Mouse (Mus musculus) midbrain, embryonic 11.5 days (tissue): ENCODE data around the gene Snrk. TPM values are rescaled to one million over a fixed set of nuclear protein-coding genes. Genes with fewer than 3 reads are reported as not detected.

Source experiments
- ATAC-seq: fragments of 200-750 bp; cut with Nextera tagmentation; 2 replicates; pipeline ENCODE4 v1.8.0; 2017; ENCODE audit warnings: moderate TSS enrichment, moderate library complexity; ENCODE audit not compliant: low FRiP score
- DNase-seq: peaks from one replicate; pipeline ENCODE4 v3.0.0; 2015; ENCODE audit warnings: low spot score; ENCODE audit errors: missing footprints
- H3K27ac ChIP-seq: fragments of 300-500 bp; sonication (generic); 2 replicates; pipeline ENCODE4 v1.5.1; 2014; ENCODE audit warnings: low read depth, low read length
- H3K27me3 ChIP-seq: fragments of 300-500 bp; sonication (generic); 2 replicates; pipeline ENCODE4 v1.6.1; 2014; ENCODE audit warnings: mild to moderate bottlenecking, low read length, moderate library complexity, mixed read lengths; ENCODE audit not compliant: control insufficient read depth, insufficient read depth
- H3K36me3 ChIP-seq: fragments of 300-500 bp; sonication (generic); 2 replicates; pipeline ENCODE4 v1.6.1; 2014; ENCODE audit warnings: mild to moderate bottlenecking, low read length, moderate library complexity, mixed read lengths; ENCODE audit not compliant: control insufficient read depth, insufficient read depth
- H3K4me1 ChIP-seq: fragments of 300-500 bp; sonication (generic); 2 replicates; pipeline ENCODE4 v1.6.1; 2014; ENCODE audit warnings: low read length; ENCODE audit not compliant: control insufficient read depth, insufficient read depth
- H3K4me2 ChIP-seq: fragments of 300-500 bp; sonication (generic); 2 replicates; pipeline ENCODE4 v1.6.1; 2014; ENCODE audit warnings: mild to moderate bottlenecking, moderate library complexity
- H3K4me3 ChIP-seq: fragments of 300-500 bp; sonication (generic); 2 replicates; pipeline ENCODE4 v1.5.1; 2014; ENCODE audit warnings: low read depth, low read length
- H3K9ac ChIP-seq: fragments of 300-500 bp; sonication (generic); 2 replicates; pipeline ENCODE4 v1.6.1; 2014; ENCODE audit warnings: low read length
- H3K9me3 ChIP-seq: fragments of 300-500 bp; sonication (generic); 2 replicates; pipeline ENCODE4 v1.6.1; 2016; ENCODE audit warnings: low read length; ENCODE audit not compliant: control insufficient read depth
- WGBS: fragments of 180-500 bp; shearing (Covaris S2); extraction: QIAGEN DNeasy Blood & Tissue Kit; methylation state at CpG from one replicate; pipeline ENCODE4 v1.1.7; 2014; 5-methylcytosine and 5-hydroxymethylcytosine counted together
- polyA plus RNA-seq: library from polyadenylated mRNA; unstranded; fragments of >200 nt; fragmentation: Nextera tagmentation; extraction: Ambion mirVana; gene quantifications from 2 replicates; pipeline ENCODE4 v1.2.1, GENCODE M21; 2014

Snrk gene
- polyA plus RNA-seq, 1 experiment from 2014 or later, result 24.9 TPM

DNA sequence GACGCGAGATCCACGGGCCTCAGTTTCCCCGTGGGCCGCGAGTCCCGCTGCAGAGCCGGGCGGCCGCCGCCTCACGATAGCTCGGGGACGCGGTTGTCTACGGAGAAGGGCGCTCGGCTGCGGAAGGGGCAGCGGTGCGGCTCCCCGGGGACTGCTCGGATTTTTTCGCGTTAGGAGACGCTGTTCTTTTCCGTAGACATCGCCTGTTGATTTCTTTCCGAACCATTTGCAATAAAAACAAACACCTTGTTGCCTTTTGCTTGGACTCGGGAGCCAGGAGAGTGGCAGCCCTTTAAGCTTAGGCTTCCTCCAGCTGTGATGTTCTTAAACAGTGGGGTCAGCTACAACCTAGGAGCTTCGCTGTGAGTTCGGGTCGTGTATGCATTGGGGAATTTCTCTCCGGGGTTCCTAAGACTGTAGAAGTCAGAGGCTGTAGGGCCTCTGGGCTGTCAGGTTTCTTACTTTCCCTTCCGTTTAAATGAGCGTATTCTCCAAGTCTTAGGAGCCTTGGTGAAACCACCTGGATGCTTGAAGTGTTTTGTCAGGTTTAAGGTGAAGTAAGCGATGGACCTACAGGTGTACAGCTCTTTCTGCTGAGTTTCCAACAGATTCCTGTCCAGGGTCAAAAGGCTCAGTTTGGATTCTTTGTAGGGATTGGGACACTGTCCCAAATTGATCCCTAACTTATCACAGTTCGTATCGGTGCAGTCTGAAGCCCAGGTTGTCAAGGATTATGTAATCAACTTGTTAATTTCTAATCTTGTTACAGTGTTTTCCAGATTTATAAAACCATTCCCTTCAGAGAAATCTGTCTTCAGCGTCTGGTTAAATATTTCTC, 845 bp downstream of the Snrk start:
- peak overlapping the region; percentile 87 for H3K4me3 ChIP-seq
- WGBS, result 5% methylated on average over 39 of the region's 40 CpGs
- peaks cover 4% of the 10 kb centered on the region; the same call in 1 of the 2 replicates for H3K4me1 ChIP-seq
- no peaks in the 10 kb centered on the region for H3K36me3 ChIP-seq
- DNase-seq, result peak; percentile 93
- H3K9ac ChIP-seq, result peak overlapping the region; percentile 88
- peak overlapping the region; percentile 78 for H3K4me2 ChIP-seq
- H3K27ac ChIP-seq, result peak overlapping the region; percentile 60
- no peaks in the 10 kb centered on the region for H3K27me3 ChIP-seq
- H3K9me3 ChIP-seq, result no peaks in the 10 kb centered on the region
- ATAC-seq, result no peak; the same call in 1 of the 2 replicates

GRCm38 (mm10) chr9:122120089-122120488, 3.0 kb downstream of the Snrk start:
- H3K4me3 ChIP-seq, result no peak overlapping the region
- H3K27ac ChIP-seq, result no peak overlapping the region
- H3K9ac ChIP-seq, result no peak overlapping the region
- peak; percentile 91 for DNase-seq
- H3K4me1 ChIP-seq, result peaks cover 4% of the 10 kb centered on the region; the same call in 1 of the 2 replicates
- no peak for ATAC-seq
- H3K9me3 ChIP-seq, result no peaks in the 10 kb centered on the region
- no peak overlapping the region for H3K4me2 ChIP-seq
- 40% methylated on average over 3 of the region's 3 CpGs for WGBS
- no peaks in the 10 kb centered on the region for H3K36me3 ChIP-seq
- H3K27me3 ChIP-seq, result no peaks in the 10 kb centered on the region

GRCm38 (mm10) chr9:122122113-122122512, 5.0 kb downstream of the Snrk start:
- H3K4me2 ChIP-seq, result no peak overlapping the region
- WGBS, result 96% methylated on average over 5 of the region's 5 CpGs

DNA sequence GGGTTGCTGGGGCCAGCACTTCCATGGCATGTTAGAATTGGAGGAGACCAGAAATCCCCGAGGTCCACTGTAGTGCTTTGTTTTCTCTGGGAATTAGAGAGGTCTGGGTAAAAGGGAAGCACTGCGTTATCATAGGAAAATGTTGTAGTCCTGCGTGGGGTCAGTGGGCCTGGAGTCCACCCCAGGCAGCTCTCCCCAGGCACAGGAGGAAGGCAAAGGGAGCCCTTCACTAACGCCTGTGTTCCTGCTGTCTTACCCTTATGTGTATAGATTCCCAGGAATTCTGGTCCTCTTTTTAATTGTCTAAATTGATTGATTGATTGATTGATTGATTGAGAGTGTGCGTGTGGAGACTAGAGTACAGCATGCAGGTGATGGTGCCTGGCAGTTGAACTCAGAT, 6.1 kb downstream of the Snrk start:
- Histone ChIP-seq H3K9me3 (no peaks in the 10 kb centered on the region), H3K4me3 (no peak overlapping the region), H3K9ac (no peak overlapping the region), H3K4me2 (no peak overlapping the region), H3K36me3 (no peaks in the 10 kb centered on the region), H3K4me1 (peaks cover 4% of the 10 kb centered on the region; the same call in 1 of the 2 replicates), H3K27me3 (no peaks in the 10 kb centered on the region), H3K27ac (no peak overlapping the region)
- no peak for ATAC-seq
- no peak for DNase-seq
- WGBS, result 77% methylated on average over 5 of the region's 5 CpGs

More at GRCm38 (mm10) chr9:122122113-122122512, 5.0 kb downstream of the Snrk start:
- Histone ChIP-seq H3K27me3 (no peaks in the 10 kb centered on the region), H3K36me3 (no peaks in the 10 kb centered on the region), H3K27ac (no peak overlapping the region), H3K4me1 (peaks cover 6% of the 10 kb centered on the region; the same call in 1 of the 2 replicates), H3K9ac (no peak overlapping the region), H3K4me3 (no peak overlapping the region), H3K9me3 (no peaks in the 10 kb centered on the region)
- no peak for DNase-seq
- no peak for ATAC-seq

DNA sequence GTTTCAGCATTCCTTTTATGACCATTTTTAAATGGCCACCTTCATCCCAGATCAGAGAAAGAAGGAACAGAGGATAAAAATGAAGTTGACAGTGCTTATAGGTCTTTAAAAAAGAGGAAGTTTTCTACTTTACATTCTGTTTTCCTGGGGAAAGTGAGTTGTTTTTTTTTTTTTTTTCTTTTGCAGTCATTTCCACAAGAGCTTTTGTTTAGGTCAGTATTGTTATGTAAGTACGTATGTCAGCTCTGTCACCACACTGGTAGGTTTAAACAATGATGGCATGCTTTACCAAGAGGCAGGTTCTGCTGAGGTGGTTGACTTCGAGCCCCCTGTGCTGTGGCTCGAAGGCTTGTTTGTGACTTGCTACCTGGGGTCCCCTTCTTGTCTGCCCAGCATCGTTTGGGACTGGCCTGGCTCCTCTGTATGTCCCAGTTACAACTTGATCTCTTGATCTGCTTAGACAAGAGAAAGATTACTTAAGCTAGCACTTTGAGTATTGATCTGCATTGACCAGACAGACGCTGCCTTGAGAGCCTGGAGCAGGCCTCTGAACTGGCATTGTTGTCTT, 8.7 kb downstream of the Snrk start:
- Histone ChIP-seq H3K9ac (no peak overlapping the region), H3K4me3 (no peak overlapping the region), H3K4me2 (no peak overlapping the region), H3K36me3 (no peaks in the 10 kb centered on the region), H3K4me1 (peaks cover 2% of the 10 kb centered on the region; the same call in 1 of the 2 replicates), H3K27me3 (no peaks in the 10 kb centered on the region), H3K9me3 (no peaks in the 10 kb centered on the region), H3K27ac (no peak overlapping the region)
- DNase-seq (no peak), ATAC-seq (no peak)
- 40% methylated on average over 5 of the region's 5 CpGs for WGBS

DNA sequence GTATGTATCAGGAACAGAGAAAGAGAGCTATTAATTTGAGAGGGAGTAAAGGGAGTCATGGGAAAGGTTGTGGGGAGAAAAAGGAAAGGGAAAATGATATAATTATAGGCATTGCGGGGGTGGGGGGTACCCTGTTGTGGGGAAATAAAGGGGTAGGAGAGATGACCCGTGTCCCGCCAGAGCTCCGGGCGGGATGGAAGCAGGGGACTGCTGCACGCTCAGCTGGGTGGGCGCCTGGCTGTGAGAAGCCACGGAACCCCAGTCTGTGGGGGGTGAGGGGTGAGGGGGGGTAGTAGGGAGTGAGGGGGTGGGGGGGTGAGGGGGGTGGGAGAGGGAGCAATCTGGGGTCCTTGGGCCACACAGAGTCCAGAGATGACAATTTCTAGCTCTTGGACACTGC, 9.7 kb downstream of the Snrk start:
- Histone ChIP-seq H3K27me3 (no peaks in the 10 kb centered on the region), H3K4me1 (peaks cover 2% of the 10 kb centered on the region; the same call in 1 of the 2 replicates), H3K9ac (no peak overlapping the region), H3K4me3 (no peak overlapping the region), H3K36me3 (no peaks in the 10 kb centered on the region), H3K4me2 (no peak overlapping the region), H3K27ac (no peak overlapping the region), H3K9me3 (no peaks in the 10 kb centered on the region)
- ATAC-seq, result no peak
- no peak for DNase-seq
- WGBS, result 76% methylated on average over 7 of the region's 8 CpGs

DNA sequence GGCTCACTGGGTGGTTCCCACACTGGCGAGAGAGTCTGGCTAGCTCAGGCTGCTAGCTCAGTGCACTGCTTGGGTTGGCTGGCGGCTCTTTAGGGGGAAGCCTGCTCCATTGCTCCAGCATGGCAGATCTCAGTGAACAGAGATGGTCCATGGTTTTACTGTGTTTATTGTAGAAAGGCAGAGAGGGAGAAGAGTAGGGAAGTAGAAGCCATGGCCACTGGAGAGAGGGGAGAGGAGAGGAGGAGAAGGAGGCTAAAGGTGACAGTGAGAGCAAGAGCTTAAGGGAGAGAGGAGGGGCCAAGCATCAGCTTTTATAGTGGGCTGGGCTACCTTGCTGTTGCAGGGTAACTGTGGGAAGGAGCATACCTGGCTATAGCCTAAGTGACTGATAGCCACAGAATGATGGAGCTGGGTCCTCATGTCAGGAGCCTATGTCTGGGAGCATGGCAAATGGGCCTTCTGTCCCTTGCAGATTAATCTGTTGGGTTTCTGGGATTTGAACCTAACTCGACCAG, 10.3 kb downstream of the Snrk start:
- no peak overlapping the region for H3K4me2 ChIP-seq
- H3K9me3 ChIP-seq, result no peaks in the 10 kb centered on the region
- WGBS, result 77% methylated on average over 2 of the region's 3 CpGs
- no peak for DNase-seq
- H3K4me1 ChIP-seq, result peaks cover 2% of the 10 kb centered on the region; the same call in 1 of the 2 replicates
- no peak overlapping the region for H3K9ac ChIP-seq
- H3K27ac ChIP-seq, result no peak overlapping the region
- no peaks in the 10 kb centered on the region for H3K36me3 ChIP-seq
- H3K27me3 ChIP-seq, result no peaks in the 10 kb centered on the region
- no peak overlapping the region for H3K4me3 ChIP-seq
- ATAC-seq, result no peak

DNA sequence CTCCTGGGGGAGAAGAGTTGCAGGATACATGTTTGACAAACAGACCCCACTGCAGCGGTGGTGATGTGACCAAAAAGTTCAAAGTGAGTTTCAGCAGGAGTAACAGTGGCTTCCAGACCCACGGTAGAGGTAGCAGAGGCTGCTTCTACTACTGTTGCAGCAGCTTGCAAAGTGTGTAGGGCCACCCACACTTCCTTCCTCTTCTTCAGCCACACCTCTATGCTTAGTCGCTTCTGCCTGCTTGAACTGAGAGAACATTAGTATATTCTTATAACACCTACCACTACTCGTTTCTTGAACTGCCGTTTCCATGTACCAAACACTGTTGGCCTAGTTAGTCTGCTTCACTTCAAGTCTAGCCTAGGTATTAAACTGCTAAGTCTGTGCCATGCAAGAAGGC, 11.6 kb downstream of the Snrk start:
- ATAC-seq, result no peak
- Histone ChIP-seq H3K4me3 (no peak overlapping the region), H3K4me1 (peaks cover 2% of the 10 kb centered on the region; the same call in 1 of the 2 replicates), H3K36me3 (no peaks in the 10 kb centered on the region), H3K9me3 (no peaks in the 10 kb centered on the region), H3K27ac (no peak overlapping the region), H3K27me3 (no peaks in the 10 kb centered on the region), H3K9ac (no peak overlapping the region), H3K4me2 (no peak overlapping the region)
- DNase-seq, result no peak
- 79% methylated on average over 5 of the region's 5 CpGs for WGBS

- Histone ChIP-seq H3K27ac (no peak overlapping the region), H3K9me3 (no peaks in the 10 kb centered on the region), H3K4me3 (no peak overlapping the region), H3K9ac (no peak overlapping the region), H3K36me3 (no peaks in the 10 kb centered on the region), H3K27me3 (no peaks in the 10 kb centered on the region), H3K4me2 (no peak overlapping the region), H3K4me1 (peaks cover 2% of the 10 kb centered on the region; the same call in 1 of the 2 replicates)
- WGBS, result 60% methylated on average over 3 of the region's 3 CpGs
- no peak for DNase-seq
- ATAC-seq, result no peak
These were observed 13.6 kb downstream of the Snrk start for GRCm38 (mm10) chr9:122130666-122131065.
